Mouse (Mus musculus): ENCODE data around the gene 2810006K23Rik.

GRCm38 (mm10) chr5:124356695-124357094 lies 28.8 kb downstream of the 2810006K23Rik start:
- no peak for TF ChIP-seq POLR2A (IDR thresholded peaks at IDR 0.05; ENCODE audit: extremely low read depth, insufficient read depth, low read length)
- no peak for TF ChIP-seq CTCF (IDR thresholded peaks at IDR 0.05; ENCODE audit: low read depth, low read length)
